Mouse (Mus musculus) megakaryocyte, embryonic 14.5 days (primary cell): ENCODE measurements around the gene Nipal4.

Experiments
- FLI1 ChIP-seq: IDR thresholded peaks from 2 replicates; pipeline ENCODE4 v1.6.1; 2012; ENCODE audit warnings: low read length, inconsistent platforms, mixed read lengths
- GATA1 ChIP-seq: IDR thresholded peaks from 3 replicates; pipeline ENCODE4 v1.6.1; 2012; ENCODE audit warnings: mixed read lengths, low read length, inconsistent platforms, borderline replicate concordance

- TF ChIP-seq GATA1 = no peak
- no peak for TF ChIP-seq FLI1
Measured at GRCm38 (mm10) chr11:46200664-46201063, 34.4 kb upstream of the Nipal4 start.
